Mouse (Mus musculus) CD4-positive, CD25-positive, alpha-beta regulatory T cell, adult 2 months (primary cell): Measurements from ENCODE around the gene Car4.
A peak's percentile ranks its signal among the peaks of the same experiment; 100 is the strongest.

ENCODE experiments used
- DNase-seq: peaks from one replicate; pipeline ENCODE4 v3.0.0-alpha.2; 2012; ENCODE audit warnings: low read depth, low spot score

Gene Car4

DNA sequence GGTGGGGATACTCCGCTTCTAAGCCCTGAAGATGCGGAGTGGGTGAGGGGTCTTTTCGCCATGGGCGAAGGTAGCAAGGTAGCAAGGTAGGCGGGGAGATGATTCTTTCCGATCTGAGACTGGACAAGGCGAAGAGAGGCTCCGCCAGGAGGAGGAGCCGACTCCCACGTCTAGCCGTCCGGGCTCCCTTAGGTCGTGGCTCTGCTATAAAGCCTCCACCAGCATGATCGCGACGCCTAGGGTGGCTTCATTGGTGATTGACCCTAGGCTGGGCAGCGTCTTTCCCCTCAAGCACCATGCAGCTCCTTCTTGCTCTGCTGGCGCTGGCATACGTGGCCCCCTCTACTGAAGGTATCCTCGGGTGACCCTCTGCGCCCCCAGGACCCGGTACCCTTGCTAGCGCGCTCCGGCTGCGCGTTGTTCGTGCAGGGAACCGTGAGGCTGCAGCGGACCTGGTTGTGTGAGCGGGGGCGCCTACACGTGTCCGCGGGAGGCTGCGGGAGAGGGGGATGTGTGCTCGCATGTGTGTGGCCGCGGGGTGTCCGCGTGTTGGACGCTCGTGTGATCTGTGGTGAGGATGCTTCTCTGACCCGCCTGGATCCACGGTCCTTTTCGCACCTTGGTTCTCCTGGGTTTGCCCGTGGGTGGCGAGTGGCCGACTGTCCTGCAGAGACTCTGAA is at the start of gene Car4:
Gene Car4 (plus strand): TSS at position 196 of the 680 bp plus-strand sequence.
- no peak for DNase-seq

DNA sequence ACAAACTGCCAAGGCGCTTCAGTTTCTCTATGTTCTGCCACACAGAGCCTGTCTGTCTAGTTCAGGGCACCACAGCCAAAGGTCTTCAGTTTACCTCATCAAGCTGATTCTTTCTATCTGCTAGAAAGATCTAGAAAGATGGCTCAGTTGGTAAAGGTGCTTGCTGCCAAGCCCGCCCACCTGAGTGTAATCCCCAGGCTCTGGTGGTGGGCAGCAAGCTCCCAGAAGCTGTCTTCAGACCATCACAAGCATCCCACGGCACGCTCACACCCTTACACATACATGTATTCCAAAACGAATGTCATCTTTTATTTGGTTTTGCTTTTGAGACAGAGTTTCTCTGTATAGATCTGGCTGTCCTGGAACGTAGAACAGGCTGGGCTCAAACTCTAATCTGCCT is 49.1 kb upstream of the Car4 start:
- no peak for DNase-seq

DNA sequence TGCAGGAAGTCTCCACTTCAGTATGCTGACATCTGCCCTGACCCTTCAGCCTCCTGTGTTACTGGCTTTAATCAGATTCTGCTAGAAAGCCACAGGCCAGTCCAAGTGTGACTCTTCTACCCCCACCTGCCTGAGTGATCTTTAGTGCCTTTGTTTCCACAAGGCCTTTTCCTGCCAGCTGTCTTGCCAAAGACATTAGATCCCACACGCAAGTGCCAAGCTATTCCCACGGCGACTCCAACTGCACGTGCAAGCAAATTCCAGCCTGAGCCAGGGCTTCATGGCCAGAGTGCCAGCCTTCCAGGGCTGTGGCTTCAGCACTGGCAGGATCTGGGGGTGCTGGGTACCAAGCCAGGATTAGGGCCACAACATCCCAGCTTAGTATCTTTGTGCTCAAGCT is 47.2 kb upstream of the Car4 start:
- no peak for DNase-seq

- DNase-seq: peak; percentile 17
These were observed 42.9 kb upstream of the Car4 start for GRCm38 (mm10) chr11:84914673-84915072.

- DNase-seq: peak; percentile 91
These were observed 41.4 kb upstream of the Car4 start, which contains the start of gene Znhit3 for GRCm38 (mm10) chr11:84916053-84916702. Gene Znhit3 (minus strand): TSS chr11:84916366.

DNA sequence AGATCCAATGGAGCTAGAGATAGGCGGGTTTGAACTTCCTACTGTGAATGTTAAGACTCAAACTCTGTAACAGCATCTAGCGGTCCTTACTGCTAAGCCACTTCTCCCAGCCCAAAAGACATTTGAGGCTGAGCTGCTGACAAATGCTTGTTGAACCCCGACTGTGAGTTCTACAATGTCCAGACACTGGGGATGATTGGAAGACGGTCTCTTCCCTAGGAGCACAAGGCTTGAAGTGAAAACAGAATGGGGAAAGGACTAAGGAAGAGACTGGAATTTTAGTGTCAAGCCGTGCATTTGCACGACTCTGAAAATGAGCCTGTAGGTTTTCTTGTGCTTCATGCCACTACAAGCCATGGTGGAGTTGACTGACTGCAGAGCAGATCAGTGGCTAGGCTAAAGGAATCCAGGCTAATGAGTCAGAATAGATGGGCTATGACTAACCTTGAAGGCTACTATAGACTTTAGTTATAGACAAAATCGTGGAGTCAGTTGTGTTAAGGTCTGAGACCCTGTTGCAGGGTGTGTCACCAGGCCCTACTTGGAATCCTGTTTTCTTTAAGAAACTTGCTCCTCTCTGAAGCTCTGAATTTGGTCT is 40.8 kb upstream of the Car4 start:
- DNase-seq: no peak

DNA sequence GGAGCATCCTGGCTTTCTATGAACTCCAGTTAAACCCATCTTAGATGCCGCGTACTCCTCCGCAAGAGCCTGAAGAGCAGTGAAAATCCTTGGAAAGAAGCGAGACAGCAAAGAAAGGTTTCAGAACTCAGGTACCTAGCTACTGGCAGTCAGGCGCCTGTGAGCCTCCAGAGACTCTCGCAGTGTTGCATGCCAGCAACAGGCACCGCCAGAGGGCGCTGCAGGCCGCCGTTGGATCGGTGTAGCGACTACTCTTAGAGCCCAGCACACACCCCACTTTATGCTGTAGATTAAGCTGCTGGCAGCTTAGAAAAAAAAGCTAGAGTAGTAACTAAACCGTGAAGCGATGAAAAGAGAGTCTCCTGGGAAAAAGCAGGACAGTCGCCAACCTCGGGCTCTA is 39.2 kb upstream of the Car4 start:
- peak; percentile 91 for DNase-seq

- peak; percentile 84 for DNase-seq
These were observed 38.3 kb upstream of the Car4 start for GRCm38 (mm10) chr11:84919276-84919675.

DNA sequence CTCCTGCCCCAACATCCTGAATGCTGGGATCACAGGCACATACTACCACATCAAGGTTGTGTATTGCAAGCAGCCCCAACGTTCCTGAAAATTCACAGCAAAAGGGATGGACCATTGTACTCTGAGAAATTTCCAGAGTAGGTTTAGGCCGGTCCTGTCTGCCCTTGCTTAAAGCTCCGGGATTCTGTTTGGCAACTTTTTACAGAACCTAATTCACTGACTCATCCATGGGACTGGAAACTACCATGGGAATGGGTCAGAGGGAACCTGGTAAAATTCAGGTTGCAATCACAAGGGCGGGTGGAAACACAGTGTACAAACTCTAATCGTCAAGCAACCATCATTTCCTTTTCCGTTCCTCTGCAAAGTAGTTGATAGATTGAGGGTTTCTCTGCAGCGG is 37.6 kb upstream of the Car4 start:
- no peak for DNase-seq

GRCm38 (mm10) chr11:84920981-84921380 is 36.6 kb upstream of the Car4 start:
- no peak for DNase-seq

- DNase-seq: no peak
These were observed 25.3 kb upstream of the Car4 start for GRCm38 (mm10) chr11:84932261-84932660.

DNA sequence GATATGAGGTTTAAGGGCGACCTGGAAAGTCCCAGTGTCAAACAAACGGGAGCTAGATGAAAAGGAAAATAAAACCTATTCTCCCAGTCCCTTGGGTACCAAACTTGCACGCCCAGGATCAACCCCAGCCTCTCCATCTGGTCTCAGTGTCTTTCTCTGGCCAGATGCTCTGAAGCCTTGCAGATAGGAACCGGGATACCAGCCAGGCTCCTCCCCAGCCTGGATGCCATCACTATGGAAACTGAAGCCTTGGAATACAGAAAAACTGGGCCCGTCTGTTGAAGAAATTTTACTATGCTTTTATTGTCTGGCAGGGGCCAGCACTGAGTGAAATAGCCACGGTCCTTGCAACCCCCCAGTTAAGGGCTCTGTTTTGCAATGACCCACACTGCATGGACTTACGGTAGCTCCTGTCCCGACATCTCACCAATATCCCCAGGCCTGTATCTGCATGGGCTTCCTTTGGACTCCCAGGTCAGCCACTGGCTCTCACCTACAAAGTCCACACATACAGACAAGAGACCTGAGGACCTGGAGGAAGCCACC is 18.0 kb upstream of the Car4 start:
- DNase-seq: no peak

DNA sequence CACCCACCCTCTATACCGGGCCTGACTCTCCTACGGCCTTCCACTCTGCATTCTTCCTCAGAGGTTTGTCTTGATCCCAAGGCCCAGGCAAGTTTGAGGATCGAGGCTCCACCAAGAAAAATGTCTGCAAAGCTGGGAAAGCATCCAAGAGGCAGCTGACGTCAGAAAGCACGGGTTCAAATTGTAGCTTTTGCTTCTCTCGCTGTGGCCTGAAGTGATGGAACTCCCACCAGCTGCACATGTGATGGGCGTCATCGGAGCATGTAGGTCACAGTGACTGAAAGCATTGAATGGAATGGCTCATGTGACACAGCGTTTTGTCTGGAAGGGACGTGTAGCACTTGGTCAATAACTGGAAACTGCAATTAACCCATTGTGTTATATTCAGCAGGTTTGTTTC is 17.4 kb upstream of the Car4 start:
- DNase-seq: no peak

DNA sequence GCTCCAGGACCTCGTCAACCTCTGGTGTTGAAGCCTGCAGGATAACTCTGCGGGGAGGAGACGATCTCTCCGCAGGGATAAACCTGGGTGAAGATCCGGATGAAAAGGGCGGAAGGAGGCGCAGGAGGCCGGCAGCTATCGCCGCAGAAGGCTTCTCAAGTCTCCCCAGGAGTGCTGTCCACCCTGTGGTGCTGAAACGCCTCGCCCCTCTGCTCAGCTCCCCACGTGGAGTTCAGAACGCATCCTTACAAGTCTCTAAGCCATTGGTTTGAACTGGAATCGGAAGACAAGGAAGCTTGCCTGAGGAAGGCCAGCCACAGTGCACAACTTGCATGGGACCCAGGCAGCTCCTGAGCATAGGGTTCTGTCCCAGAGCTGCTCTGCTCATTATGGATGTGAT is 13.6 kb upstream of the Car4 start:
- peak; percentile 23 for DNase-seq

- no peak for DNase-seq
These were observed 12.7 kb upstream of the Car4 start for GRCm38 (mm10) chr11:84944639-84945435.

DNA sequence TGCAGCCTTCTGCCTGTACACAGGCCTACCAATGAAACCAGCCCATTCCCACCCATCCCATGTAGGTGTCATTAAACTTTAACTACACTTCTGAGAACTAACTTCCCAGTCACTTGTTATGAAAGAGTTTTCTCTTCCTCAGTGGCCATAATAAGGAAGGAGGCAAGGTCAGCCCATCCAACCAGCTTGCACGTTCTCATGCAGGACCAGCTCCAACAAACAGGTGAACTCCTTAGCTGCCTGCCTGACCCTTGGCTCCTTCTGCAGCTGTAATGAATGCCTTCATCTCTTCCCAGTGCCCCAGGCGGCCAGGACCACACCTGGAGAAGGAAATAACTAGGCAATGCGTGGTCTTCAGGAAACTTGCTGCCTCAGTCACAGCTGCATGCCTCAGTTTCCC is 11.7 kb upstream of the Car4 start:
- DNase-seq: no peak

DNA sequence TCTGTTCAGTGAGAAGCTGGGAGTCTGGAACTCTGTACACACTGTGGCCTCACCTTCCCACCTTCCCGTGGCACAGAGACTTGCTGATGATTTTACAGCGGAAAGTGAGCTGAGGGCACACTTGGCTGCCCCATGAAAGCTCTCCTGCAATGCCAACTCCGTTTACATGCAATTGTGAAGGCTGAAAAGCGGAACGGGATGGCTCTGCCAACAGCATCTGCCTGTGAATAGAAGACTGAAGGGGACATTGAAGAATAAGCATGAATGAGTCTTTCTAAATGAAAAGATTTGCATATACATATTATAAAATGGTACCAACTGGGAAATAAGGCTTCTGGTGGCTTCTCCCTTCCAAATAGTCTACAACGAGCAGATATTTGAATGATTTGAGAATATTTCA is 10.4 kb upstream of the Car4 start:
- DNase-seq: no peak

DNA sequence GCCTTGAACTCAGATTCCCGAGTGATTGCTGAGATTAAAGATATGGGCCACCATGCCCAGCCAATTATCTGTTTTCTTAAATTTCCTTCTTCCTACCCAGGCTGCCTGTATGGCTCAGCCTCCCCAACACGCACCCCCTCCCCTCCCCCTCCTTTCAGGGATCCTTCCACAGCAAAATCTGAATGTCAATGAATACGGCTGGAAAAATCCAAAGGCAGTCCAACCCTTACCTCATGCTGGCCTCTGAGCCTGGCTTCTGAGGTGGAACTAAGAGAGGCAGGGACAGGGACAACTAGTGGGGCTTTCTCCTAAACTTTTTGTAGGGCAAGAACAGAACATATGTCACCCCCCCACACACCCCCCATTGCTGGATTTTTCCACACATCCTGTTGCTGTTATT is 9.5 kb upstream of the Car4 start:
- no peak for DNase-seq

- no peak for DNase-seq
These were observed 9.1 kb upstream of the Car4 start for GRCm38 (mm10) chr11:84948526-84948925.

DNA sequence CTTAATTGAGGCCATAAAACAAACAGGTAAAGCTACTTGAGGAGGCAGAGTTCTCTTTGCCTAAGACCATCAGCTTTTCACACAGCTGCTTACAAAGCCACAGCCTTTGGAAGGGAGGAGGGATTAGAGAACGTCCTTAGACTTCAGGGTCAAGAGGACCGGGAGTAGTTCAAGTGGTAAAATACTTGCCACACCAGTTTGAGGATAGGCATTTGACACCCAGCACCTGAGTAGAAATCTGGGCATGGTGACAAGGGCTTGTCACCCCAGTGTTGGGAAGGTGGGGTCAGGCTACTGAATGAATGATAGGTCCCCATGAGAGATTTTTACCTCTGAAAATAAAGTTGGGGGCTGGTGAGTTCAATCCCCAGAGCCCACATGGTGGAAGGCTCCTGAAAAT is 5.0 kb upstream of the Car4 start:
- DNase-seq: no peak

DNA sequence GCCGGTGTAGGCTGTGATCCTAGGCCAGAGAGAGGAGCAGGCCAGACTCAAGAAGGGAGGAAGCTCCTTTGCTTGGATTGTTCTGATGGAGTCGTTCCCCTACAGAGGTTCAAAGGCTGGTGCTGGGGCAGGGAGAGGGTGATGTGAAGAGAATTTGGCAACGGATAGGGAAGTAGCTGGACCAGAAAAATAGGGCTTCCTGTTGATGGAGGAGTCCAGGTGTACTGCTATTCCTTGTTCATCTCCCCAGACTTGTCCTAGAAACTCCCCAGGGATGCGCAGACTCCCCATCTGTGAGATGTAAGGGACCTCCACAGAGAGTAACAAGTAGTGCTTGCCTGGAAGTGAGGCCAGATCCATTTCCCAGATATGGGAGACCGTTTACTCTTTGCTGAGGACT is 1.2 kb upstream of the Car4 start:
- no peak for DNase-seq

GRCm38 (mm10) chr11:84957171-84957570 is 415 bp upstream of the Car4 start:
- DNase-seq: no peak
